Mouse (Mus musculus): ENCODE measurements around the gene Itih5.

- TF ChIP-seq CTCF (IDR thresholded peaks at IDR 0.05; ENCODE audit: control insufficient read depth, insufficient read depth, insufficient read length) (no peak), MAX (IDR thresholded peaks at IDR 0.05) (no peak)
These were observed 130.3 kb downstream of the Itih5 start for GRCm38 (mm10) chr2:10283686-10284085.

Data from C2C12 (cell line).